Mouse (Mus musculus) stomach, embryonic 14.5 days (tissue): ENCODE results near the gene Armh3. TPM values are rescaled to one million over a fixed set of nuclear protein-coding genes. Genes with fewer than 3 reads are reported as not detected.

Source experiments
- ATAC-seq: fragments of 200-750 bp; cut with Nextera tagmentation; 2 replicates; pipeline ENCODE4 v1.8.0; 2017; ENCODE audit warnings: low read depth, moderate TSS enrichment; ENCODE audit not compliant: insufficient number of reproducible peaks, insufficient read depth, low FRiP score
- H3K27ac ChIP-seq: fragments of 300-500 bp; sonication (generic); 2 replicates; pipeline ENCODE4 v1.5.1; 2014; ENCODE audit warnings: mild to moderate bottlenecking, low read length, moderate library complexity, mixed read lengths
- H3K27me3 ChIP-seq: fragments of 300-500 bp; sonication (generic); 2 replicates; pipeline ENCODE4 v1.6.1; 2014; ENCODE audit warnings: low read length, control low read depth, mixed read lengths; ENCODE audit not compliant: control insufficient read depth, insufficient read depth
- H3K36me3 ChIP-seq: fragments of 300-500 bp; sonication (generic); 2 replicates; pipeline ENCODE4 v1.6.1; 2014; ENCODE audit warnings: mild to moderate bottlenecking, control low read depth, low read length, moderate library complexity, mixed read lengths; ENCODE audit not compliant: control insufficient read depth, insufficient read depth
- H3K4me1 ChIP-seq: fragments of 300-500 bp; sonication (generic); 2 replicates; pipeline ENCODE4 v1.6.1; 2014; ENCODE audit warnings: low read length, control low read depth, mixed read lengths; ENCODE audit not compliant: control insufficient read depth, insufficient read depth
- H3K4me2 ChIP-seq: fragments of 300-500 bp; sonication (generic); replicated peaks from 2 replicates; pipeline ENCODE4 v1.6.1; 2014; ENCODE audit warnings: low read depth, low read length, control low read depth
- H3K4me3 ChIP-seq: fragments of 300-500 bp; sonication (generic); 2 replicates; pipeline ENCODE4 v1.5.1; 2014; ENCODE audit warnings: low read depth, low read length, control low read depth
- H3K9ac ChIP-seq: fragments of 300-500 bp; sonication (generic); replicated peaks from 2 replicates; pipeline ENCODE4 v1.6.1; 2014; ENCODE audit warnings: low read depth, mild to moderate bottlenecking, control low read depth, low read length, moderate library complexity, mixed read lengths
- H3K9me3 ChIP-seq: fragments of 300-500 bp; sonication (generic); 2 replicates; pipeline ENCODE4 v1.6.1; 2016; ENCODE audit warnings: low read depth, low read length, control low read depth; ENCODE audit not compliant: control insufficient read depth
- WGBS: fragments of 180-500 bp; shearing (Covaris S2); extraction: QIAGEN DNeasy Blood & Tissue Kit; methylation state at CpG from one replicate; pipeline ENCODE4 v1.1.7; 2014; 5-methylcytosine and 5-hydroxymethylcytosine counted together
- polyA plus RNA-seq: library from polyadenylated mRNA; unstranded; fragments of >200 nt; fragmentation: Nextera tagmentation; extraction: Ambion mirVana; gene quantifications from 2 replicates; pipeline ENCODE4 v1.2.1, GENCODE M21; 2014

Gene Armh3
- polyA plus RNA-seq, 1 experiment from 2014 or later, result 21.0 TPM

GRCm38 (mm10) chr19:45802702-45803101, 195.6 kb downstream of the Armh3 start:
- WGBS, result 68% methylated on average over 4 of the region's 4 CpGs
- Histone ChIP-seq H3K27me3 (no peaks in the 10 kb centered on the region), H3K9me3 (no peaks in the 10 kb centered on the region), H3K9ac (no peak overlapping the region), H3K36me3 (no peaks in the 10 kb centered on the region), H3K4me3 (no peak overlapping the region), H3K4me1 (no peaks in the 10 kb centered on the region), H3K27ac (no peak overlapping the region), H3K4me2 (no peak overlapping the region)
- no peak for ATAC-seq

GRCm38 (mm10) chr19:45796879-45797278, 201.4 kb downstream of the Armh3 start:
- Histone ChIP-seq H3K9me3 (no peaks in the 10 kb centered on the region), H3K4me1 (peaks cover 6% of the 10 kb centered on the region; the same call in 1 of the 2 replicates), H3K27me3 (no peaks in the 10 kb centered on the region), H3K9ac (no peak overlapping the region), H3K4me2 (no peak overlapping the region), H3K36me3 (no peaks in the 10 kb centered on the region), H3K4me3 (no peak overlapping the region), H3K27ac (no peak overlapping the region)
- ATAC-seq, result no peak
- WGBS, result 75% methylated on average over 15 of the region's 15 CpGs

- ATAC-seq, result no peak
- 10% methylated on average over 15 of the region's 15 CpGs for WGBS
- H3K9me3 ChIP-seq, result no peaks in the 10 kb centered on the region
- H3K9ac ChIP-seq, result no peak overlapping the region
- H3K36me3 ChIP-seq, result no peaks in the 10 kb centered on the region
- peaks cover 6% of the 10 kb centered on the region; the same call in 1 of the 2 replicates for H3K4me1 ChIP-seq
- no peaks in the 10 kb centered on the region for H3K27me3 ChIP-seq
- peak overlapping the region; percentile 40 for H3K4me2 ChIP-seq
- 0 out of 2 replicates have a peak overlapping the region, but pooled peaks have one; percentile 8 for H3K4me3 ChIP-seq
- no peak overlapping the region for H3K27ac ChIP-seq
Observed at GRCm38 (mm10) chr19:45796061-45796556, 202.2 kb downstream of the Armh3 start.

GRCm38 (mm10) chr19:45795406-45795944, 202.8 kb downstream of the Armh3 start:
- H3K27me3 ChIP-seq, result no peaks in the 10 kb centered on the region
- ATAC-seq, result no peak
- H3K4me3 ChIP-seq, result 0 out of 2 replicates have a peak overlapping the region, but pooled peaks have one; percentile 8
- peak overlapping the region; percentile 40 for H3K4me2 ChIP-seq
- H3K9ac ChIP-seq, result no peak overlapping the region
- no peak overlapping the region for H3K27ac ChIP-seq
- H3K9me3 ChIP-seq, result no peaks in the 10 kb centered on the region
- no peaks in the 10 kb centered on the region for H3K36me3 ChIP-seq
- peaks cover 6% of the 10 kb centered on the region; the same call in 1 of the 2 replicates for H3K4me1 ChIP-seq
- WGBS, result 32% methylated on average over 15 of the region's 15 CpGs

- WGBS, result 63% methylated on average over 6 of the region's 6 CpGs
- no peak overlapping the region for H3K9ac ChIP-seq
- no peaks in the 10 kb centered on the region for H3K36me3 ChIP-seq
- H3K4me3 ChIP-seq, result no peak overlapping the region
- H3K27ac ChIP-seq, result no peak overlapping the region
- no peaks in the 10 kb centered on the region for H3K9me3 ChIP-seq
- peaks cover 6% of the 10 kb centered on the region; the same call in 1 of the 2 replicates for H3K4me1 ChIP-seq
- no peak overlapping the region for H3K4me2 ChIP-seq
- no peak for ATAC-seq
- H3K27me3 ChIP-seq, result no peaks in the 10 kb centered on the region
Observed at GRCm38 (mm10) chr19:45794718-45795117, 203.6 kb downstream of the Armh3 start.

GRCm38 (mm10) chr19:45792404-45792803, 205.9 kb downstream of the Armh3 start:
- 89% methylated on average over 6 of the region's 6 CpGs for WGBS
- no peak for ATAC-seq
- no peak overlapping the region for H3K9ac ChIP-seq
- H3K36me3 ChIP-seq, result no peaks in the 10 kb centered on the region
- no peaks in the 10 kb centered on the region for H3K9me3 ChIP-seq
- H3K4me3 ChIP-seq, result no peak overlapping the region
- no peak overlapping the region for H3K27ac ChIP-seq
- peaks cover 6% of the 10 kb centered on the region; the same call in 1 of the 2 replicates for H3K4me1 ChIP-seq
- H3K4me2 ChIP-seq, result no peak overlapping the region
- H3K27me3 ChIP-seq, result no peaks in the 10 kb centered on the region

- 78% methylated on average over 13 of the region's 13 CpGs for WGBS
- Histone ChIP-seq H3K27ac (peak overlapping the region; percentile 27; the same call in 1 of the 2 replicates), H3K36me3 (no peaks in the 10 kb centered on the region), H3K9ac (no peak overlapping the region), H3K4me2 (no peak overlapping the region), H3K4me3 (no peak overlapping the region), H3K9me3 (no peaks in the 10 kb centered on the region), H3K4me1 (no peaks in the 10 kb centered on the region), H3K27me3 (no peaks in the 10 kb centered on the region)
- peak; percentile 72 for ATAC-seq
Observed at GRCm38 (mm10) chr19:45789888-45790874, 208.1 kb downstream of the Armh3 start.

GRCm38 (mm10) chr19:45789365-45789764, 208.9 kb downstream of the Armh3 start:
- Histone ChIP-seq H3K27me3 (no peaks in the 10 kb centered on the region), H3K27ac (no peak overlapping the region), H3K36me3 (no peaks in the 10 kb centered on the region), H3K9ac (no peak overlapping the region), H3K9me3 (no peaks in the 10 kb centered on the region), H3K4me2 (no peak overlapping the region), H3K4me1 (no peaks in the 10 kb centered on the region), H3K4me3 (no peak overlapping the region)
- WGBS, result 79% methylated on average over 7 of the region's 7 CpGs
- ATAC-seq, result no peak
